Mouse (Mus musculus) embryonic fibroblast, embryonic 13.5 days (primary cell): ENCODE results near the gene Rasa2.

Source experiments
- CTCF ChIP-seq: IDR thresholded peaks from 2 replicates; pipeline ENCODE4 v1.5.1; 2011; ENCODE audit warnings: mild to moderate bottlenecking, control low read depth, low read length, moderate library complexity, borderline replicate concordance; ENCODE audit not compliant: insufficient read depth
- POLR2A ChIP-seq: IDR thresholded peaks from 2 replicates; pipeline ENCODE4 v1.6.1; 2011; ENCODE audit warnings: low read depth, mild to moderate bottlenecking, control low read depth, low read length, moderate library complexity

DNA sequence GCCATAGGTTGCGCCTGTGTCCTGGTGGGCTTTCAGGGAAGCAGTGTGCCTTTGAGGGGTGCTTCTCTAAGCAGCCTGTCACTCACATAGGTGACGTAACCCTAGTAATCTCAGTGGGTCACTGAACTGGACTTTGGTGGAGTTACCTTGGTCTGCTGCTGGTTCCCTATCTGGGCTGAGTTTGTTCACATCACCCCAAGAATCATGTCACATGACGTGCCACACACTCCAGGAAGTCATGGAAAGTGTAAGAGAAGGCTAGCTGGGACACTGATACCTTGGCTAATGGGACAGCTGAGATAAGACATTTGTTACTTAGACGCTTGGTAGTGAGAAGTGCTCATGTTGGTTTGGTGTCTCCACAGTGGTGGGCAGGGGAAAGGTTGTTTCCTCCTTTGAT lies 105.4 kb downstream of the Rasa2 start:
- TF ChIP-seq POLR2A (no peak), CTCF (no peak)
